Mouse (Mus musculus) testis, adult 2 months (tissue): Measurements from ENCODE around the gene Trip11. TPM values are rescaled to one million over a fixed set of nuclear protein-coding genes. Genes with fewer than 3 reads are reported as not detected.

Experiments
- H3K27ac ChIP-seq: fragments of 200-500 bp; 2 replicates; pipeline ENCODE4 v1.5.1; 2012; ENCODE audit warnings: low read depth, low read length; ENCODE audit not compliant: control insufficient read depth, insufficient read depth
- H3K27me3 ChIP-seq: fragments of 200-500 bp; 2 replicates; pipeline ENCODE4 v1.6.1; 2012; ENCODE audit warnings: mild to moderate bottlenecking, low read length, moderate library complexity; ENCODE audit not compliant: control insufficient read depth, insufficient read depth
- H3K36me3 ChIP-seq: fragments of 200-500 bp; 2 replicates; pipeline ENCODE4 v1.6.1; 2012; ENCODE audit warnings: mild to moderate bottlenecking, low read length; ENCODE audit not compliant: control insufficient read depth, insufficient read depth
- H3K4me1 ChIP-seq: fragments of 200-500 bp; 2 replicates; pipeline ENCODE4 v1.6.1; 2012; ENCODE audit warnings: low read length; ENCODE audit not compliant: control insufficient read depth, insufficient read depth
- H3K4me3 ChIP-seq: fragments of 200-500 bp; 2 replicates; pipeline ENCODE4 v1.5.1; 2012; ENCODE audit warnings: low read depth, mild to moderate bottlenecking, low read length, moderate library complexity, mixed read lengths; ENCODE audit not compliant: control insufficient read depth
- CTCF ChIP-seq: fragments of 200-500 bp; IDR thresholded peaks from 2 replicates; pipeline ENCODE4 v1.5.1; 2012; ENCODE audit warnings: low read depth, mild to moderate bottlenecking, inconsistent platforms, low read length, moderate library complexity; ENCODE audit not compliant: control insufficient read depth, insufficient read depth, insufficient replicate concordance
- POLR2A ChIP-seq: fragments of 200-500 bp; IDR thresholded peaks from 2 replicates; pipeline ENCODE4 v1.6.1; 2012; ENCODE audit warnings: low read depth, mild to moderate bottlenecking, inconsistent platforms, low read length, moderate library complexity; ENCODE audit not compliant: control insufficient read depth
- polyA plus RNA-seq: library from polyadenylated mRNA; depleted of rRNA; stranded (reverse); fragments of >200 nt; gene quantifications from 2 replicates; pipeline ENCODE4 v1.2.3, GENCODE M21; 2012

Gene Trip11
- polyA plus RNA-seq, 1 experiment = 4.4 TPM

DNA sequence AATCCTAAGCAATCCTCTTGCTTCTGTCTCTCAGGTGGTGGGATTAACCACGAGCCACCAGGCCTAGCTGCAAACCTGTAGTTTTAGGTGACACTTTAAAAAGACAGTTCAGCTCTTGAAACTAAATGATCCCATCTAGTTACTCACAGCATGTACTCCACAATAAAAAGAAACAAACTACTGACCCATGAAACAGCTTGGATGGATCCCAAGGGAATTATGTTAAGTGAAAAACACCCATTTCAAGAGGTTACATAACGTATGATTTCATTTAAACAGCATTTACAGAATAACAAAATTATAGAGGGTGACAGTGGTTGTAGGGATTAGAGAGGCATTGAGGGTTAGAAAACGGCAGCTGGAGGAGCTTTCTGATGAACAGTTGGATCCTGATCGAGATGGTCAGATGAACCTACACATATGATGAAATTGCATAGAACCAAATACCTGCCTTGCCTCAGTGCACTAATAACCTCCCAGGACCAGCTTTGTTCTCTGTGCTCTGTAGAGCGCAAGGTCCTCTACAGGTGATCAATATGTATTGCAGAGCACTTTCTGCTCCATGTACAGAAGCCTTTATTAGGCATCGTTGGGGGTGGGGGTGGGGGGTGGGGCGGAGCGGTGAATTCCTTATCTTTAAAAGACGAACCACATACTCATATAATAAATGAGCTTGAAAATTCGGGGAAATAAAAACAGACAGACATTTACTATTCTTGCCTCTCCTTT is 76.4 kb downstream of the Trip11 start:
- Histone ChIP-seq H3K4me3 (no peak overlapping the region), H3K27me3 (no peaks in the 10 kb centered on the region), H3K4me1 (no peaks in the 10 kb centered on the region), H3K27ac (no peak overlapping the region), H3K36me3 (peaks cover 3% of the 10 kb centered on the region)
- TF ChIP-seq CTCF = no peak
- no peak for TF ChIP-seq POLR2A

DNA sequence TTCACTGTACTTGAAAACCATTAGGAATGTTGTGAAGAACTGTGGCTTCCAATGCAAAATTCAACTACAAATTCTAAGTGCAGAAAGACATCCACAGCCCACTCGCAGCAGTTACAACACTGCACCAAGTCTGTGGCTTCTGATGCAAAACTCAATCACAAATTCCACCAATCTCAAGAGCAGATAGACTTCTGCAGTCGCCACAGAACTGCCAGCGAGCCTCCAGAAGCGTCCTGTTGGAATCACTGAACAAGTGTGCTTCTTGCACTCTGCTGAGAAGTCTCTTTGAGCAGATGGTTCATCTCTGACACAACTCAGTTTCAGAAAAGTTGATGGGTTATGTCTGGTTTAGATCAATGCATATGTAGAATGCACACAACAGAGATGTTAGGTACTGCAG is 78.4 kb downstream of the Trip11 start:
- Histone ChIP-seq H3K4me1 (no peaks in the 10 kb centered on the region; the same call in 1 of the 2 replicates), H3K27me3 (no peaks in the 10 kb centered on the region), H3K4me3 (no peak overlapping the region), H3K36me3 (peaks cover 3% of the 10 kb centered on the region), H3K27ac (no peak overlapping the region)
- TF ChIP-seq CTCF = no peak
- TF ChIP-seq POLR2A = no peak

DNA sequence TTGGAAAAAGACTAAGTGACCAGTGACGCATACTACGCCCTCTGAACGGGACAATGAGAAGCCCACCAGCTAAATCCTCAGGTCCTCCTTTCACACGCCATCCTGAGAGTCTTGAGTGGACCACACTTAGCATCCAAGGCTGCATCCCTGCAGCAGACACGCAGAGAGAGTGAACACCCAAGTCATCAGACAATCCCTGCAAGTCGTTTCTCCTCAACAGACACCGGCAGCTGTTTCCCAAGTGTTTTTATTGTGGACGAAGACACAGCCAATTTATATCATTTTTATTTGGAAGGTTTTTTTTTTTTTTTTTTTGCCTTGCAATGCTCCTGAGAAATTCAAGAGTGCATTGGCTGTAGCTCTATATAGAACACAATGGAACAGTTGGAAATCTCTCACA is 79.3 kb downstream of the Trip11 start:
- Histone ChIP-seq H3K27ac (no peak overlapping the region), H3K4me3 (no peak overlapping the region), H3K27me3 (no peaks in the 10 kb centered on the region), H3K36me3 (peaks cover 2% of the 10 kb centered on the region), H3K4me1 (no peaks in the 10 kb centered on the region; the same call in 1 of the 2 replicates)
- TF ChIP-seq POLR2A (no peak), CTCF (no peak)

DNA sequence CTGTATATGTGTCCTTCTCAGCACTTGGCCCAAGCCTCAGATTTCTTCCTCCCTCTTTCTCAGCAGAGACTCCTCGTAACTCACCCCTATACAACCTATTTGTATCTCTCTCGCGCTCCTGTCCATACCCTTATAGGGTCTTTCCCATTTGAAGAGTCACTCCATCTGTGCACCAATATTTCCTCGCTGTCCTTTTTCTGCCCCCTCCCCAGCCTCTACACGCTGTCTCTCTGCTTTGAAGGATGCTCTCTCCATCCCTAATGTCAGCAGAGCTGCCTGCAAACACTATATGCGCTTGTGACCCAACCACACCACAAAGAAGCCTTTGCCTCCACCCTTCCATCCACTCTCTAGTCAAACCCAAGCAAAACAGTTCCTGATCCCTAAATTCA is 80.0 kb downstream of the Trip11 start:
- Histone ChIP-seq H3K36me3 (peaks cover 1% of the 10 kb centered on the region; the same call in 1 of the 2 replicates), H3K27me3 (no peaks in the 10 kb centered on the region), H3K4me1 (no peaks in the 10 kb centered on the region; the same call in 1 of the 2 replicates), H3K27ac (no peak overlapping the region), H3K4me3 (no peak overlapping the region)
- no peak for TF ChIP-seq POLR2A
- no peak for TF ChIP-seq CTCF

DNA sequence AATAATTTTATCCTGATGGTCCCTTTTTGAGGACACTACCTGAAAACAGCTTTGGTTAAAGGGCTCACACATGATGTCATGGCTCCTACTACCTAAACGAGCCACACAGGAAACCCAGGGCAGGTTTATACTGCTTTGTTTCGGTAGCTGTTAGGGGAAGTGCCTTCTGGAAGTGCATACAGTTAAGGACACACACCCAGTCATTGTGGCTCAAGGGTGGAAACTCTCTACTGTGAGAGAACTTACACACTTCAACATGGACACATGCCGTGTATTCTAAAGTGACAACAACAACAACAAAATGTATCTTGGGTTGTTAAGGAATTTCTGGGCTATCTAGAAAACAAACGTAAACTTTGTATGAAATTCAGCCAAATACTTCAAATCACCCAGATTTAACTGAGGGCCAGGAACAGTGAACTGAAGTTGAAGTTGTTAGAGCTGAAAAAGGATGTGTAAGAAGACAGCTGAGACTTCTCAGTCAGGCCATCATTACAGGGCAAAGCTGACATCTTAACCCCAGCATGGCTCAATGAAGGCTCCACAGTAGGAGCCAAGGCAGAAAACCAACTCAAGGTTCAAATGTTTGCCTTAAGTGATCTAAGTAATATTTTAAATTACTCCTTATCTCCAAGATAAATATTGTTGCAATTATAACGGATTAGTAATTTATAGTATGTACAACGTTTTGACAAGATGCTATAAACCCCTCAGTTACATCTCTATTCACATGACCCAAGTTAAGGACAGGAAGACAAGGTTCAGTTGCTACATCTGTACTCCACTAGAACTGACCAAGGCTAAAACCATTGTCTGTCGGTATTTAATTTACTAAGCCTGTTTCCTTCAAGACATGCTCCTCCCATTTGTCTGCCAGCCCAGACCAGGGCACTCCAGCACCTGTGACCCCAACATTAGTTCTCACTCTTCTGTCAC is 80.6 kb downstream of the Trip11 start:
- TF ChIP-seq CTCF (no peak), POLR2A (no peak)
- H3K27me3 ChIP-seq = no peaks in the 10 kb centered on the region

DNA sequence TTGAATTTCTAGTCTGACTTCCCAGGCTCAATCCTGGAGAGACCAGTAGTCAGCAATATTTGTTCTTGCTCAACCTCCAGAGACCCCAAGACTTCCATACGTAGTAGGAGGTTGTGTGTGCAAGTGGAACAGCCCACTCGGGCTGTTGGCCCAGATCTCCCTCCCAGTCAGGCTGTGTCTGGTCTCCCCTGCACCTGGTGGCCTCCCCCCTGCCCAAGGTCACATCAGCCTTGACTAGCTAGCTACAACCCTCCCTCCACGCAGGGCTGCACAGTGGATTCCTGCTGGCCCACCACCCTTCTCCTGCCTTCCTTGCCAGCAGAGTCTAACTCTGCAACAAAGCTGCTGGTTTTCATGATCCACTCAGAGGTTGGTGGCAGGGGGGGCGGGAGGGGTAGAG is 81.8 kb downstream of the Trip11 start:
- TF ChIP-seq CTCF = no peak
- no peak for TF ChIP-seq POLR2A
- Histone ChIP-seq H3K4me1 (no peaks in the 10 kb centered on the region; the same call in 1 of the 2 replicates), H3K4me3 (no peak overlapping the region), H3K36me3 (no peaks in the 10 kb centered on the region), H3K27me3 (no peaks in the 10 kb centered on the region), H3K27ac (peak overlapping the region; percentile 56)

More for the DNA sequence above, 80.6 kb downstream of the Trip11 start:
- no peak overlapping the region for H3K27ac ChIP-seq
- H3K4me3 ChIP-seq = no peak overlapping the region
- H3K4me1 ChIP-seq = no peaks in the 10 kb centered on the region; the same call in 1 of the 2 replicates
- peaks cover under 1% of the 10 kb centered on the region; the same call in 1 of the 2 replicates for H3K36me3 ChIP-seq

DNA sequence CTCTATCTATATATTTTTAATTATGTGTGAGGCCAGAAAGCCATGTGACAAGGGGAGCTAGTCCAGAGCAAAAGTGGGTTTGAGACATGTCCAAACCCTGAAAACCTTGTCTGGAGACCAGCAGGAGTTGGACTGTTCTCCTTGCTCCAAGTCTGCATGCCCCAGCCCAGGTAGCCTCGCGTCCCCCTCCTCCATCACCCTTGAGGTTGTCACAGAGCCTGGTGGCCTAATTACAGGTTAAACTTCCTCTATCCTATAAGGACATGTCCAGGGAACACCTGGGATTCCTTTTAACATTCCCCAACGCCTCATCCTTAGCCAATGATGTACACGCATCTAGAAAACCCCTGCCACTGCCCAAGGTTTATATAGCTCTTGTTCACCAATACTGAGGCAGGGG is 89.9 kb downstream of the Trip11 start:
- Histone ChIP-seq H3K36me3 (no peaks in the 10 kb centered on the region), H3K4me1 (peaks cover 15% of the 10 kb centered on the region), H3K27me3 (no peaks in the 10 kb centered on the region; the same call in 1 of the 2 replicates), H3K27ac (no peak overlapping the region), H3K4me3 (no peak overlapping the region)
- TF ChIP-seq CTCF (no peak), POLR2A (no peak)
